Mouse (Mus musculus) cerebellum, adult 2 months (tissue): Measurements from ENCODE around the gene Ube3b.

ENCODE experiments used
- CTCF ChIP-seq: fragments of 200-500 bp; IDR thresholded peaks from 2 replicates; pipeline ENCODE4 v1.5.1; 2011; ENCODE audit warnings: low read depth, mild to moderate bottlenecking, control low read depth, low read length, moderate library complexity, borderline replicate concordance; ENCODE audit not compliant: insufficient read depth
- POLR2A ChIP-seq: fragments of 200-500 bp; IDR thresholded peaks from 2 replicates; pipeline ENCODE4 v1.6.1; 2011; ENCODE audit warnings: low read length, control low read depth, borderline replicate concordance; ENCODE audit not compliant: insufficient read depth

- TF ChIP-seq CTCF: no peak
- no peak for TF ChIP-seq POLR2A
Measured at GRCm38 (mm10) chr5:114421561-114422298, 41.3 kb downstream of the Ube3b start.
